Comparison of ENCODE assay signal across 13 mouse cellular contexts in the genomic region with DNA sequence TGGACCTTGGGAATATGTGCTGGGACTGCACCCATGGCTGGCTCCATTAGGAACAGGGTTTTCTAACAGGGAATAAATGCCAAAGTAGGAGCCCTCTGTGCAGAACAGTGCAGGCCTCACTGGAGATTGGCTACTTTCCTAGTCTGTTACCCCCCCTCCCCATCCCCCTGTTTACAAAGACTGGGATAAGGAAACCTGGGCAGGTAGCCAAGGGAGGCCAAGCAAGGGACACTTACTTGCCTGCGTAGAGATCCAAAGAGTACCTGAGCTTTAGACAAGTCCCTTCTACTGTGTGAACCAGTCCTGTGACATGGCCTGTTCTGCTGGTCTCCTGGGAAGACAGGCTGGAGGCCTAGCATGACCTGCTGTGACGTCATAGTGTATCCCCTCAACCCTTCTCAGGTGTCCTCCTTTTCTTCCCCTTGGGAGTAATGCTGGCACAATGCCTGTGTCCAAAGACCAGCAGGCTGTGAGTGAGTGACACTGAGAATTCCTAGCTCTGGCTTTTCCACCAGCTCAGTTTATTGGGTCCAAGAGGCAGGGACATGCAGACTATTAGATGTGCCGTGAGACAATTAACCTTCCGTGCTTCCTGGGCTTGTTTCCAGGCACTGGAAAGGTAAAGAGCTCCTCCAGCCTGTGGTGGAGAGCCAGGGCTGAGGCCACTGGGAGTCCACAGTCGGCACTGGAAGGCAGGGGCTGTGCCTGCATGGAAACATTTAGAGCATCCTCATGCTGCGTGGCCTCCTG. TPM values are rescaled to one million over a fixed set of nuclear protein-coding genes. Genes with fewer than 3 reads are reported as not detected.
DNase-seq lines count a peak whose midpoint lies in the region; ATAC-seq and TF ChIP-seq lines count a peak whose summit lies in the region.
"Had no signal": no experiment of that assay in that cellular context is flagged by ENCODE, and none has a peak within 500 bp of the region (broad histone marks: within the 10 kb centered on the region; RNA-seq: fewer than 3 reads in every experiment).

No protein-coding gene starts in this region.

- no peaks in the 10 kb centered on the region for H3K27me3 ChIP-seq in heart, adult 2 months (ENCODE audit: control insufficient read depth, insufficient read depth, low read length)
- H3K27me3 ChIP-seq in liver, postnatal 0 days (ENCODE audit: insufficient read depth, low read length), result no peaks in the 10 kb centered on the region
- no peaks in the 10 kb centered on the region for H3K27me3 ChIP-seq in liver, embryonic 12.5 days (replicated peaks)
- H3K27me3 ChIP-seq in embryonic facial prominence, embryonic 14.5 days (replicated peaks; ENCODE audit: control insufficient read depth, insufficient read depth, low read length), result no peaks in the 10 kb centered on the region
- H3K27me3 ChIP-seq: liver, embryonic 15.5 days had no signal

- WGBS in heart, adult 2 months, result 41% methylated on average over 6 of the region's 6 CpGs
- 63% methylated on average over 6 of the region's 6 CpGs for WGBS in liver, postnatal 0 days (ENCODE audit: insufficient replicate concordance)
- 71% methylated on average over 6 of the region's 6 CpGs for WGBS in liver, embryonic 12.5 days (ENCODE audit: insufficient replicate concordance)
- 57% methylated on average over 6 of the region's 6 CpGs for WGBS in embryonic facial prominence, embryonic 14.5 days
- 19% methylated on average over 6 of the region's 6 CpGs for WGBS in large intestine, adult 2 months

- no peak for TF ChIP-seq CTCF in heart, adult 2 months (IDR thresholded peaks at IDR 0.05)
- TF ChIP-seq CTCF in liver, postnatal 0 days (IDR thresholded peaks at IDR 0.05; ENCODE audit: low read depth), result no peak

- no peaks in the 10 kb centered on the region for H3K4me1 ChIP-seq in heart, adult 2 months (ENCODE audit: control insufficient read depth, insufficient read depth, low read length)
- no peaks in the 10 kb centered on the region; the same call in 1 of the 2 replicates for H3K4me1 ChIP-seq in liver, postnatal 0 days (ENCODE audit: insufficient read depth)
- H3K4me1 ChIP-seq in liver, embryonic 12.5 days, result no peaks in the 10 kb centered on the region
- H3K4me1 ChIP-seq in embryonic facial prominence, embryonic 14.5 days (ENCODE audit: control insufficient read depth, insufficient read depth, low read length), result no peaks in the 10 kb centered on the region; the same call in 1 of the 2 replicates
- H3K4me1 ChIP-seq: liver, embryonic 15.5 days had no signal

- DNase-seq in heart, adult 11 months, result peak; percentile 84
- DNase-seq in heart, adult 2 months, result no peak
- DNase-seq in liver, postnatal 0 days, result peak; percentile 25
- peak; percentile 80 for DNase-seq in embryonic facial prominence, embryonic 14.5 days (ENCODE audit: low spot score)
- peak; percentile 91 for DNase-seq in large intestine, adult 2 months (ENCODE audit: low read depth, low spot score)
- no peak for DNase-seq in frontal cortex, adult 2 months (ENCODE audit: extremely low spot score in 1 of 2, low spot score in 1 of 2)
- DNase-seq in right cerebral cortex, postnatal 14 days, result no peak
- DNase-seq: thymus, postnatal 4 days had no signal

- intact Hi-C loops in heart, adult 2 months (cut with DNase I), result no loop called here

- H3K79me2 ChIP-seq in heart, adult 2 months (replicated peaks; ENCODE audit: control insufficient read depth, insufficient read depth, low read length), result no peaks in the 10 kb centered on the region

- no peak for ATAC-seq in liver, postnatal 0 days
- no peak for ATAC-seq in liver, embryonic 12.5 days
- peak; percentile 75; the same call in 1 of the 2 replicates for ATAC-seq in embryonic facial prominence, embryonic 14.5 days (ENCODE audit: low read depth)
- ATAC-seq: activated CD4-positive, CD25-positive, alpha-beta regulatory T cell, adult 4 months had no signal

- no peak for TF ChIP-seq POLR2A in heart, adult 2 months (IDR thresholded peaks at IDR 0.05; ENCODE audit: insufficient read depth, low read depth, low read length)

- TF ChIP-seq EP300 in heart, adult 2 months (IDR thresholded peaks at IDR 0.05; ENCODE audit: insufficient read depth, low read depth, low read length), result no peak
- TF ChIP-seq EP300 in liver, postnatal 0 days (IDR thresholded peaks at IDR 0.05; ENCODE audit: low read depth), result no peak

- H3K36me3 ChIP-seq in heart, adult 2 months (ENCODE audit: control insufficient read depth, insufficient read depth, low read length), result no peaks in the 10 kb centered on the region
- H3K36me3 ChIP-seq in liver, postnatal 0 days (replicated peaks; ENCODE audit: insufficient read depth, low read length), result no peaks in the 10 kb centered on the region
- H3K36me3 ChIP-seq in liver, embryonic 12.5 days, result no peaks in the 10 kb centered on the region
- H3K36me3 ChIP-seq in embryonic facial prominence, embryonic 14.5 days (ENCODE audit: control insufficient read depth, insufficient read depth, low read length), result no peaks in the 10 kb centered on the region
- H3K36me3 ChIP-seq: G1E; liver, embryonic 15.5 days had no signal

- no peak overlapping the region for H3K9ac ChIP-seq in heart, adult 2 months (ENCODE audit: low read depth, low read length)
- no peak overlapping the region for H3K9ac ChIP-seq in liver, postnatal 0 days (replicated peaks)
- H3K9ac ChIP-seq in liver, embryonic 12.5 days, result no peak overlapping the region
- no peak overlapping the region for H3K9ac ChIP-seq in embryonic facial prominence, embryonic 14.5 days (ENCODE audit: low read depth, low read length)
- H3K9ac ChIP-seq: liver, embryonic 15.5 days had no signal

- H3K4me3 ChIP-seq in heart, adult 2 months, result no peak overlapping the region
- no peak overlapping the region for H3K4me3 ChIP-seq in liver, postnatal 0 days (ENCODE audit: low read depth, low read length)
- no peak overlapping the region for H3K4me3 ChIP-seq in liver, embryonic 12.5 days
- H3K4me3 ChIP-seq in embryonic facial prominence, embryonic 14.5 days (ENCODE audit: low read depth, low read length), result no peak overlapping the region
- H3K4me3 ChIP-seq: liver, embryonic 15.5 days had no signal

- H3K9me3 ChIP-seq in liver, postnatal 0 days (ENCODE audit: low read length), result peaks cover 3% of the 10 kb centered on the region; the same call in 1 of the 2 replicates
- H3K9me3 ChIP-seq in liver, embryonic 12.5 days (replicated peaks), result no peaks in the 10 kb centered on the region
- peaks cover 9% of the 10 kb centered on the region; the same call in 1 of the 2 replicates for H3K9me3 ChIP-seq in embryonic facial prominence, embryonic 14.5 days (ENCODE audit: control insufficient read depth, low read length)
- H3K9me3 ChIP-seq: liver, embryonic 15.5 days had no signal

- no peak overlapping the region for H3K4me2 ChIP-seq in liver, postnatal 0 days (ENCODE audit: low read depth, low read length)
- H3K4me2 ChIP-seq in liver, embryonic 12.5 days, result no peak overlapping the region
- no peak overlapping the region for H3K4me2 ChIP-seq in embryonic facial prominence, embryonic 14.5 days (ENCODE audit: low read depth, low read length)
- H3K4me2 ChIP-seq: liver, embryonic 15.5 days had no signal

- no peak overlapping the region for H3K27ac ChIP-seq in heart, adult 2 months
- H3K27ac ChIP-seq in liver, postnatal 0 days (ENCODE audit: low read depth), result no peak overlapping the region
- no peak overlapping the region for H3K27ac ChIP-seq in liver, embryonic 12.5 days
- H3K27ac ChIP-seq in embryonic facial prominence, embryonic 14.5 days (replicated peaks; ENCODE audit: low read depth, low read length), result no peak overlapping the region
- H3K27ac ChIP-seq: liver, embryonic 15.5 days had no signal

RNA-seq across cellular contexts. Expression of a gene that starts 37.5 kb away (rescaled TPM):
- 10 to 100 TPM; 13.9 to 14.3 TPM for total RNA-seq in heart, adult 2 months (2021)
- polyA plus RNA-seq in heart, adult 2 months (2012; rRNA removed), result 8.2 and 14.7 TPM in 2 replicates
- 10.2 and 10.3 TPM in 2 replicates for polyA plus RNA-seq in liver, postnatal 0 days (2015; fragmentation: Nextera tagmentation; extraction: Ambion mirVana)
- polyA plus RNA-seq in liver, embryonic 12.5 days (2016; fragmentation: Nextera tagmentation; extraction: Ambion mirVana), result 16.6 and 18.0 TPM in 2 replicates
- polyA plus RNA-seq in embryonic facial prominence, embryonic 14.5 days (2014; fragmentation: Nextera tagmentation; extraction: Ambion mirVana), result 33.4 and 43.1 TPM in 2 replicates
- 22.5 and 25.2 TPM in 2 replicates for polyA plus RNA-seq in large intestine, adult 2 months (2012; rRNA removed)
- 24.8 and 24.9 TPM in 2 replicates for polyA plus RNA-seq in frontal cortex, adult 2 months (2012; rRNA removed)

RNA-seq across cellular contexts. Expression of a gene that starts 58.2 kb away (rescaled TPM):
- under 1 TPM; 0.30 to 0.94 TPM for total RNA-seq in heart, adult 2 months (2021)
- polyA plus RNA-seq in heart, adult 2 months (2012; rRNA removed), result 0.23 and 0.31 TPM in 2 replicates
- not detected in 2 replicates for polyA plus RNA-seq in liver, postnatal 0 days (2015; fragmentation: Nextera tagmentation; extraction: Ambion mirVana)
- 0.32 and 0.33 TPM in 2 replicates for polyA plus RNA-seq in liver, embryonic 12.5 days (2016; fragmentation: Nextera tagmentation; extraction: Ambion mirVana)
- polyA plus RNA-seq in embryonic facial prominence, embryonic 14.5 days (2014; fragmentation: Nextera tagmentation; extraction: Ambion mirVana), result 11.5 and 11.6 TPM in 2 replicates
- polyA plus RNA-seq in large intestine, adult 2 months (2012; rRNA removed), result not detected in 2 replicates
- 0.40 and 0.66 TPM in 2 replicates for polyA plus RNA-seq in frontal cortex, adult 2 months (2012; rRNA removed)
- total RNA-seq: common myeloid progenitor, adult 5-6 weeks had no signal
- polyA plus RNA-seq: activated CD4-positive, CD25-positive, alpha-beta regulatory T cell, adult 4 months; G1E; liver, embryonic 15.5 days had no signal

Comparison
In these comparisons a context has a peak if more than half of its experiments do, and no peak if none do; other contexts are left out.
1. DNase-seq: peak in heart, adult 11 months (single experiment), liver, postnatal 0 days (single experiment), embryonic facial prominence, embryonic 14.5 days (single experiment) and large intestine, adult 2 months (single experiment); none in heart, adult 2 months (0 of 2), frontal cortex, adult 2 months (0 of 2) and right cerebral cortex, postnatal 14 days (single experiment).